Mouse (Mus musculus): ENCODE results near the gene Calm5. TPM values are rescaled to one million over a fixed set of nuclear protein-coding genes. Genes with fewer than 3 reads are reported as not detected.
A peak's percentile ranks its signal among the peaks of the same experiment; 100 is the strongest.

Gene Calm5
- polyA plus RNA-seq, 1 experiment, result not detected

DNA sequence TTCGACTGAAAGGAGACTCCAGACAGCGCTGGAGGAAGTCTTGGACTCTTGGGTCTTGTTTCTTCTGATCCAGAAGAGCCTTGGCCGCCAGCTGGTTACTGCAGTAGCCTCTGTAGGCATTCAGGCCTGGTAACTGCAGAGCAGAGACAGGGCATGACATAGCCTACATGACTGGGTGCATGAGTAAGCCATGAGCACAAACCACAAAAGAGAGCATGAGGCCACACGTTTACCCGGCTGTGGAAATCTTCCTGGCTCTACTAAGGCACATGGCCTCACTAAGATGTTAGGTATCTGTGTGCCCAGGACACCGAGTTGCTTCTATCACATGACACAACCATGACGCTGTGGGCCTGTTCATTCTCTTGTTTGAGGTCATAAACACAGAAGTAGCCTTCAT lies 32.7 kb downstream of the Calm5 start:
- Histone ChIP-seq H3K36me3 (ENCODE audit: control insufficient read depth, insufficient read depth) (peaks cover 80% of the 10 kb centered on the region), H3K79me2 (ENCODE audit: control insufficient read depth, insufficient read depth) (peaks cover 36% of the 10 kb centered on the region), H3K27me3 (ENCODE audit: control insufficient read depth, insufficient read depth, insufficient read length) (no peaks in the 10 kb centered on the region), H3K4me3 (ENCODE audit: insufficient read depth, poor library complexity, severe bottlenecking) (no peak overlapping the region), H3K79me3 (ENCODE audit: low read depth) (peaks cover 28% of the 10 kb centered on the region), H3ac (ENCODE audit: control insufficient read depth, insufficient read length, low read depth) (no peak overlapping the region)
- peak; percentile 63 for TF ChIP-seq USF1 (IDR thresholded peaks at IDR 0.05; ENCODE audit: low read depth)
- no peak for TF ChIP-seq CEBPB (IDR thresholded peaks at IDR 0.05; ENCODE audit: low read depth)
- TF ChIP-seq MAX (IDR thresholded peaks at IDR 0.05), result peak; percentile 56
- peak; percentile 2 for TF ChIP-seq FOSL1 (IDR thresholded peaks at IDR 0.05; ENCODE audit: insufficient read depth, low read length, poor library complexity, severe bottlenecking)
- TF ChIP-seq MYOG (IDR thresholded peaks at IDR 0.05; ENCODE audit: control insufficient read depth, extremely low read depth, insufficient read length), result no peak
- TF ChIP-seq MYOD1 (IDR thresholded peaks at IDR 0.05; ENCODE audit: control insufficient read depth, insufficient read length, low read depth), result peak; percentile 8
- TF ChIP-seq CTCF (IDR thresholded peaks at IDR 0.05; ENCODE audit: control insufficient read depth, insufficient read depth, insufficient read length), result no peak

DNA sequence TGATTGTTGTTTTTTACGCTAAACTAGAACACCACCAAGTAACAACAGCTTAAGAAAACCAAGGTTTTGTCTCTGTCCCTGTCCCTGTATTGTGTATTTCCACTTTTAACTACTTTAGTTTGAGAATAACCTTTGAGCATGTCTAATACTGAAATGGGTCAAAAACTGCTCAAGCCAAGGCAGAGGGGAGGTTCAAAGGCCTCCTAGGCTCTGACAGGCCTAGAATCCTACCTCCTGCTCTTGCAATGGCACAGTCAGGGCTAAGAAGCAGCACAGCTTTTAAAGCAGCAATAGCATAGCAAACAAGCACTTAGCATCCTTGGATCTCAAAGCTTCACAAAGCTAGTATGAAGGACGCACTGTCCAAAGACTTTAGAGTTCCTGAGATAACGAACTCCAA lies 35.1 kb downstream of the Calm5 start:
- Histone ChIP-seq H3ac (ENCODE audit: control insufficient read depth, insufficient read length, low read depth) (no peak overlapping the region), H3K36me3 (ENCODE audit: control insufficient read depth, insufficient read depth) (peaks cover 57% of the 10 kb centered on the region), H3K4me3 (ENCODE audit: insufficient read depth, poor library complexity, severe bottlenecking) (no peak overlapping the region), H3K27me3 (ENCODE audit: control insufficient read depth, insufficient read depth, insufficient read length) (no peaks in the 10 kb centered on the region), H3K79me2 (ENCODE audit: control insufficient read depth, insufficient read depth) (peaks cover 54% of the 10 kb centered on the region), H3K79me3 (ENCODE audit: low read depth) (peaks cover 38% of the 10 kb centered on the region)
- TF ChIP-seq USF1 (IDR thresholded peaks at IDR 0.05; ENCODE audit: low read depth) (no peak), FOSL1 (IDR thresholded peaks at IDR 0.05; ENCODE audit: insufficient read depth, low read length, poor library complexity, severe bottlenecking) (no peak), MYOG (IDR thresholded peaks at IDR 0.05; ENCODE audit: control insufficient read depth, extremely low read depth, insufficient read length) (no peak), CTCF (IDR thresholded peaks at IDR 0.05; ENCODE audit: control insufficient read depth, insufficient read depth, insufficient read length) (no peak), MAX (IDR thresholded peaks at IDR 0.05) (no peak), CEBPB (IDR thresholded peaks at IDR 0.05; ENCODE audit: low read depth) (no peak)

DNA sequence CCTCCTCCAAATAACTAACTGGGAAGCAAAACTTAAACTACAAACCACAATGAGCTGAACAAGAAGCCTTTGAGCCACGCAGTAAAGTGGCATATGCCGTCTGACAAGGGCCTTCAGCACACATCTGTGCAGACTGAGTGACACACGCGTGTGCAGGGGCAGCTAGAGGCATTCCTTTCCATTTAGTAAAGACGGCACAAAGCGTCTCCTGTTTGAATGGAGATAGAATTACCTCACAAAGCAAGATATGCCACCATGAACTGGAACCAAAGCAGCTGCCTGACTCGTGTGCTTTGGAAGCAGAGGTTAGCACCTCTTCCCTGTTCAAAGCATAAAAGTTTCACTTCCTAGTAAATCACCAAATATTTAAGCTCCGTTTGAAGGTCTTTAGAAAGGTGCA lies 36.1 kb downstream of the Calm5 start:
- Histone ChIP-seq H3K79me2 (ENCODE audit: control insufficient read depth, insufficient read depth) (peaks cover 54% of the 10 kb centered on the region), H3K79me3 (ENCODE audit: low read depth) (peaks cover 38% of the 10 kb centered on the region), H3K36me3 (ENCODE audit: control insufficient read depth, insufficient read depth) (peaks cover 47% of the 10 kb centered on the region), H3K27me3 (ENCODE audit: control insufficient read depth, insufficient read depth, insufficient read length) (no peaks in the 10 kb centered on the region), H3ac (ENCODE audit: control insufficient read depth, insufficient read length, low read depth) (no peak overlapping the region), H3K4me3 (ENCODE audit: insufficient read depth, poor library complexity, severe bottlenecking) (no peak overlapping the region)
- TF ChIP-seq FOSL1 (IDR thresholded peaks at IDR 0.05; ENCODE audit: insufficient read depth, low read length, poor library complexity, severe bottlenecking) (no peak), MYOD1 (IDR thresholded peaks at IDR 0.05; ENCODE audit: control insufficient read depth, insufficient read length, low read depth) (peak; percentile 95)

DNA sequence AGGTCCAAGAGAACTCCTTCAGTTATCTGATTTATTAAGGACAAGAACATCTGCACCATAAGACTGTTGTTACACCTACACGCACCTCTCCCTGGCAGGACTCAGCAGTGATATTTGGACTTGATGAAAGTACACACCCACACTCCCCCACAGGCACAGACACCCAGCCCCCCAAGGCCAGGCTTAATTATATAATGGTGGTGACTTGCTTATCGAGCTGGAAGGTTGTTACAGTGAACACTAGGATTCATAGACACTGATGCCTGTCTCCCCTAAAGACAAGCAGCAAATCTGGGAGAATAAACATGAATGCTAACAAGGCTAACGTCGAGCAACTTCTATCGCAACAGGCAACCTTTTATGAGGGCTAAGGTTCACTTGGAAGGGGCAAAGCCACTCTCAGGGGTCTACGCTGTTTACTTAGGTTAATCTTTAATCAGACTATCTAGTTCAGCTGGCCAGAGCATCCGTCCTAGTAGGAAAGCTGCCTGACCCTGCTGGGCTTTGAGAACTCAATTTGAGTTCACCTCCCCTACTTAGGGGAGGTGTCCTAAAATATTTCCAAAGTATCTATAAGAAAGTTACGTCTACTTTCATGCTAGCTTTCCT lies 37.6 kb downstream of the Calm5 start:
- H3K79me2 ChIP-seq (ENCODE audit: control insufficient read depth, insufficient read depth), result peaks cover 54% of the 10 kb centered on the region
- peak overlapping the region; percentile 63 for H3K4me3 ChIP-seq (ENCODE audit: insufficient read depth, poor library complexity, severe bottlenecking)
- TF ChIP-seq MYOG (IDR thresholded peaks at IDR 0.05; ENCODE audit: control insufficient read depth, extremely low read depth, insufficient read length), result no peak
- H3K79me3 ChIP-seq (ENCODE audit: low read depth), result peaks cover 38% of the 10 kb centered on the region
- H3K27me3 ChIP-seq (ENCODE audit: control insufficient read depth, insufficient read depth, insufficient read length), result no peaks in the 10 kb centered on the region
- peak overlapping the region; percentile 52 for H3ac ChIP-seq (ENCODE audit: control insufficient read depth, insufficient read length, low read depth)
- peaks cover 32% of the 10 kb centered on the region for H3K36me3 ChIP-seq (ENCODE audit: control insufficient read depth, insufficient read depth)

DNA sequence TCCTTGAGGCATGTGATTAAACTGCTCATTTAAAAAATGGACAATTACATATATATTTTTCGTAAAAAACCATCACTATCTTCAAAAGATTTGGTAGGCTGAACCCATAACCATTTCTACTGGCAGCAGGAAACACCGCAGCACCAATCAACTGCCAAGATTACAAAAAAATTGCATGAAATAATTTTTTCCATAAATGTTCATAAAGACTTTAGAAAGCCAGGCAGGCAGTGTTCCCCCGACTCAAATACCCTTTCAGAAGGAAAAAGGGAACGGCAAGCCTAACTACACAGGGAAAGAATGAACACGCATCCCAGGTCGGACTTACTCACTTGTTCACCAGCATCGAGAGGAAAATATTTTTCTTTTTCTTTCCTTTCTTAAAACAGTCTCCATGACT lies 38.6 kb downstream of the Calm5 start:
- Histone ChIP-seq H3K79me2 (ENCODE audit: control insufficient read depth, insufficient read depth) (peaks cover 54% of the 10 kb centered on the region), H3K79me3 (ENCODE audit: low read depth) (peaks cover 38% of the 10 kb centered on the region), H3K27me3 (ENCODE audit: control insufficient read depth, insufficient read depth, insufficient read length) (no peaks in the 10 kb centered on the region), H3ac (ENCODE audit: control insufficient read depth, insufficient read length, low read depth) (peak overlapping the region; percentile 81), H3K4me3 (ENCODE audit: insufficient read depth, poor library complexity, severe bottlenecking) (peak overlapping the region; percentile 63), H3K36me3 (ENCODE audit: control insufficient read depth, insufficient read depth) (peaks cover 22% of the 10 kb centered on the region)
- TF ChIP-seq CEBPB (IDR thresholded peaks at IDR 0.05; ENCODE audit: low read depth), result no peak
- no peak for TF ChIP-seq MYOG (IDR thresholded peaks at IDR 0.05; ENCODE audit: control insufficient read depth, extremely low read depth, insufficient read length)
- no peak for TF ChIP-seq USF1 (IDR thresholded peaks at IDR 0.05; ENCODE audit: low read depth)
- TF ChIP-seq FOSL1 (IDR thresholded peaks at IDR 0.05; ENCODE audit: insufficient read depth, low read length, poor library complexity, severe bottlenecking), result no peak
- no peak for TF ChIP-seq CTCF (IDR thresholded peaks at IDR 0.05; ENCODE audit: control insufficient read depth, insufficient read depth, insufficient read length)
- no peak for TF ChIP-seq MYOD1 (IDR thresholded peaks at IDR 0.05; ENCODE audit: control insufficient read depth, insufficient read length, low read depth)
- TF ChIP-seq MAX (IDR thresholded peaks at IDR 0.05), result no peak

DNA sequence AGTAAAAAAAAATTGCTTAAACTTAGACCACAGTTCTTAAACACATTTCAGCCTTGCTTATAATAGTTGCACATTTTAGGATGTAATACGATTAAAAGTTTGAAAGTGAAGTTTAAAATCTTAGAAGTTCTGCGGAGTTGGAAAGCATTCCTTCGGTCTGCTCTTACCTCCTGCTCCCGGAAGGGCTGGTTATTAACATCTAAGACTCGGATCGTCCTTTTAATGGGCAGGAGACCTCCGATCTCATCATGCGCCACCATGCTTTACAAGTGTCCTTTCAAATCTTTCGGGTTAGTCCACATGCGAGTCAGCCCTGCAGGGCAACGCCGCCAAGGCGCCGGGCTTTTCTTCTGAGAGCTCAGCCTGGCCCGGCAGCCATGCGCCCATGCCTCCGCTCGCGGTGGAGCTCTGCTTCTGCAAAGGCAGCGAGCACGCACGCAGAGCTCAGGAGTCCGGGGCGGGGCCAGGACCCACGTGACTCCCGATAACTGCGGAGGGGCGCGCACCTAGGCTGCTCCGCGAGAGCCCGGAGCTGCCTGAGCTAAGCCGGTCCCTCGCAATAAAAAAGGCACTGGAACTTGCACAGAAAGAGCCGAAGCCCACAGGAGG lies 39.3 kb downstream of the Calm5 start:
- H3K36me3 ChIP-seq (ENCODE audit: control insufficient read depth, insufficient read depth), result peaks cover 16% of the 10 kb centered on the region
- TF ChIP-seq USF1 (IDR thresholded peaks at IDR 0.05; ENCODE audit: low read depth) (peak; percentile 93), FOSL1 (IDR thresholded peaks at IDR 0.05; ENCODE audit: insufficient read depth, low read length, poor library complexity, severe bottlenecking) (no peak), MYOG (IDR thresholded peaks at IDR 0.05; ENCODE audit: control insufficient read depth, extremely low read depth, insufficient read length) (no peak), MAX (IDR thresholded peaks at IDR 0.05) (peak; percentile 81)
- H3K27me3 ChIP-seq (ENCODE audit: control insufficient read depth, insufficient read depth, insufficient read length), result no peaks in the 10 kb centered on the region

More for the DNA sequence above, 39.3 kb downstream of the Calm5 start:
- Histone ChIP-seq H3ac (ENCODE audit: control insufficient read depth, insufficient read length, low read depth) (peak overlapping the region; percentile 80), H3K4me3 (ENCODE audit: insufficient read depth, poor library complexity, severe bottlenecking) (peak overlapping the region; percentile 63), H3K79me2 (ENCODE audit: control insufficient read depth, insufficient read depth) (peaks cover 52% of the 10 kb centered on the region), H3K79me3 (ENCODE audit: low read depth) (peaks cover 38% of the 10 kb centered on the region)

All from C2C12 (cell line).